Mouse (Mus musculus) frontal cortex, postnatal 36 days (tissue): ENCODE results near the gene Avpr1a.

Experiments used
- DNase-seq, 2 experiments: peaks; one replicate each; pipeline ENCODE4 v3.0.0; 2022; ENCODE audit warnings: low spot score in 2 of 2

The Avpr1a gene

GRCm38 (mm10) chr10:122447861-122448716, at the start of gene Avpr1a:
Gene Avpr1a, plus strand, starts transcription at chr10:122448499.
- DNase-seq: peak in 1 of 2 experiments; percentile 3

GRCm38 (mm10) chr10:122402270-122402669, 46.0 kb upstream of the Avpr1a start:
- DNase-seq: no peak

GRCm38 (mm10) chr10:122406333-122406732, 42.0 kb upstream of the Avpr1a start:
- DNase-seq: no peak

DNA sequence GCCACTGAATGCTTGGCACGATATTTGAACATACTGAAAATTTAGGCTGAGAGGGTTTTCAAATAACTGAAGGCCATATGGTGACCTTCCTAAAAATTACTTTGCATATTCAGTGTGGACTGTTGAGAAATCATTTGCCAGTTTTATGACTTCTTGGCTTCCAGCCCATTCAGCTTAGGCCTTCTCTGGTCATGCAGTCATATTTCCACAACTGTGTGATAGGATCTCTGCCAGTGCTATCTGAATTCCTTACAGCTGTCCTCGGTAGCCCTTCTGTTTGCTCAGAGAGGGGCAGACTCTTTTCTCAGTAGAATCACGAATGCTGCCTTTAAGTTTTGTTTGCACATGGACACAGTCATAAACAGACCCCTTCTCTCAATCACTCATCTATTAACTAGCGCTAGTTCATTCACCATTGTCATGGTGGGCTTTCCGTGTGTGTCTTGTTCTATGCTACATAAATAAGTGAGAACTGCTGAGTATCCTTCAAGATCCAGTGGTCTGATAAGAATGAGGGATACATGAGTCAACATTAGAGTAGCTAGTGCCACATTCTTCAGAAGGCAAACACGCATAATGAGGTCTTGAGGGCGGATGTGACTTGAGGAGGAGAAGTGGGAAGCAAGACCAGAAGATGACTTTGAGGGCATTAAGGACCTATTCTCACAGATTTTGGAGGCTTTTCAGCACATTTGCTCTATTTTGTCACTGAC, 39.4 kb upstream of the Avpr1a start:
- DNase-seq: peak in 1 of 2 experiments; percentile 2

GRCm38 (mm10) chr10:122410791-122411190, 37.5 kb upstream of the Avpr1a start:
- DNase-seq: no peak

GRCm38 (mm10) chr10:122432690-122433089, 15.6 kb upstream of the Avpr1a start:
- no peak for DNase-seq

- DNase-seq: peak; percentile 54 to 75
Observed at GRCm38 (mm10) chr10:122447275-122447674, 1.0 kb upstream of the Avpr1a start.

- peak; percentile 5 to 11 for DNase-seq
Observed at GRCm38 (mm10) chr10:122448717-122449611, 665 bp downstream of the Avpr1a start.

- DNase-seq: no peak
Observed at GRCm38 (mm10) chr10:122449856-122450255, 1.6 kb downstream of the Avpr1a start.

DNA sequence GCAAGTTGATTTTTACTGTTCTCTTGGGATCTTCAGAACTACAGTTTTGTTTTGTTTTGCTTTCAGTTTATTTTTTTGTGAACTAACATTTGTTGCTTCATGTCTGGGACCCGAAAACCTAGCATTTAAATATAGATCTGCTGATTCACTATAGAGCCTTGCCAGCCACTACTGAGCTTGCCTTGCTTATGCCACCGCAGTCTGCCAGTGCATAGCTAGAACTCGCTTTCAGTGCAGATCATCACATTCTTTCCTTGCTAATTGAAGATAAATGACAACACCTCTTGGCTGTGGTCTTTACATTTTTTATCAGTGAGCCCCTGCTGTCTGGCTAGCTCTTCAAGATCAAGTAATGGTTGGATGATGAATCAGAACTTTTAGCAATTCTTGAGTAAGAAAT, 5.2 kb downstream of the Avpr1a start:
- DNase-seq: peak in 1 of 2 experiments; percentile 7

GRCm38 (mm10) chr10:122455793-122456192, 7.5 kb downstream of the Avpr1a start:
- DNase-seq: no peak

DNA sequence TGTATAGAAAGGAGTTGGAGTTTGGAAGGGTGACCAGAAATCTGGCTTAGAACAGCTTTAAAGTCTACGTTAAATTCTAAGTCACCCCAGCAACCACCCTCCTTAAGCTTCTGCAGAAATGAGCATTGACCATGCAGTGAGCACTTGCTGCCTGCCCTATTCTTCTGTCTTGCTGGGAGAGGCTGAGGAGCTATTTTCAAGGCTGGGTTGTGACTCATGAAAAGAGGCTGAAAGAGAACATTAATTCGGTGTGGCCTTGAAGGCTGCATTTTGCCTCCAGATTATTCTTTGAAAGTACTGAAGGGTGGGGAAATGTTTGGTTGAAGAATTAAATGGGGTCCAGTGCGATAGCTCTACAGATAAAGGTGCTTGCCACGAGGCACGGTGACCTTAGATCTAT, 28.5 kb downstream of the Avpr1a start:
- no peak for DNase-seq

GRCm38 (mm10) chr10:122498551-122498950, 50.3 kb downstream of the Avpr1a start:
- DNase-seq: no peak

- no peak for DNase-seq
Observed at GRCm38 (mm10) chr10:122499306-122499705, 51.0 kb downstream of the Avpr1a start.
